In genomic region chr12:73334051-73334551, GRCm38 (mm10) we compare ENCODE assay signal across 8 mouse cellular contexts. TPM values are rescaled to one million over a fixed set of nuclear protein-coding genes. Genes with fewer than 3 reads are reported as not detected.
DNase-seq lines count a peak whose midpoint lies in the region; ATAC-seq lines count a peak whose summit lies in the region.
"Had no signal": no experiment of that assay in that cellular context is flagged by ENCODE, and none has a peak within 500 bp of the region (broad histone marks: within the 10 kb centered on the region; RNA-seq: fewer than 3 reads in every experiment).

No protein-coding gene starts in this region.

- DNase-seq in thymus, postnatal 0 days (ENCODE audit: low spot score): peak; percentile 69
- no peak for DNase-seq in frontal cortex, postnatal 14 days (ENCODE audit: low spot score in 2 of 2)
- no peak for DNase-seq in adrenal gland, postnatal 4 days (ENCODE audit: low spot score in 2 of 2)
- DNase-seq: cerebellum, adult 2 months had no signal

- no peak overlapping the region for H3K9ac ChIP-seq in embryonic facial prominence, embryonic 13.5 days
- no peak overlapping the region for H3K9ac ChIP-seq in heart, embryonic 16.5 days (ENCODE audit: low read length)

- H3K27me3 ChIP-seq in megakaryocyte, embryonic 14.5 days (replicated peaks): no peaks in the 10 kb centered on the region
- peaks cover 10% of the 10 kb centered on the region; the same call in 1 of the 2 replicates for H3K27me3 ChIP-seq in embryonic facial prominence, embryonic 13.5 days
- no peaks in the 10 kb centered on the region for H3K27me3 ChIP-seq in heart, embryonic 16.5 days (ENCODE audit: control insufficient read depth, insufficient read depth, low read length)

- peak overlapping the region; percentile 17 for H3K4me3 ChIP-seq in megakaryocyte, embryonic 14.5 days (replicated peaks)
- no peak overlapping the region for H3K4me3 ChIP-seq in embryonic facial prominence, embryonic 13.5 days
- no peak overlapping the region for H3K4me3 ChIP-seq in heart, embryonic 16.5 days (ENCODE audit: low read length)

- peak overlapping the region; percentile 17; the same call in 1 of the 2 replicates for H3K4me2 ChIP-seq in embryonic facial prominence, embryonic 13.5 days
- H3K4me2 ChIP-seq in heart, embryonic 16.5 days (ENCODE audit: low read depth, low read length): no peak overlapping the region

- H3K9me3 ChIP-seq in megakaryocyte, embryonic 14.5 days: no peaks in the 10 kb centered on the region
- H3K9me3 ChIP-seq in embryonic facial prominence, embryonic 13.5 days: no peaks in the 10 kb centered on the region
- no peaks in the 10 kb centered on the region for H3K9me3 ChIP-seq in heart, embryonic 16.5 days (replicated peaks; ENCODE audit: control insufficient read depth, low read length)

- H3K36me3 ChIP-seq in megakaryocyte, embryonic 14.5 days (replicated peaks; ENCODE audit: low read length): peaks cover 21% of the 10 kb centered on the region
- H3K36me3 ChIP-seq in embryonic facial prominence, embryonic 13.5 days: no peaks in the 10 kb centered on the region
- no peaks in the 10 kb centered on the region for H3K36me3 ChIP-seq in heart, embryonic 16.5 days (ENCODE audit: control insufficient read depth, insufficient read depth)

- H3K4me1 ChIP-seq in megakaryocyte, embryonic 14.5 days: peaks cover 57% of the 10 kb centered on the region
- H3K4me1 ChIP-seq in embryonic facial prominence, embryonic 13.5 days: peaks cover 31% of the 10 kb centered on the region
- peaks cover 5% of the 10 kb centered on the region for H3K4me1 ChIP-seq in heart, embryonic 16.5 days (ENCODE audit: control insufficient read depth, insufficient read depth, low read length)

- no peak for ATAC-seq in megakaryocyte, adult 5-6 weeks (ENCODE audit: poor library complexity, severe bottlenecking)
- no peak for ATAC-seq in embryonic facial prominence, embryonic 13.5 days (ENCODE audit: insufficient number of reproducible peaks, insufficient read depth, low FRiP score, low TSS enrichment, low read depth)
- 0 out of 2 replicates have a peak, but pooled peaks have one; percentile 52 for ATAC-seq in heart, embryonic 16.5 days (replicated peaks; ENCODE audit: extremely low read depth, insufficient read depth, low FRiP score)

- WGBS in embryonic facial prominence, embryonic 13.5 days: 30% methylated on average over 8 of the region's 8 CpGs
- WGBS in heart, embryonic 16.5 days: 50% methylated on average over 8 of the region's 8 CpGs

- 0 out of 2 replicates have a peak overlapping the region, but pooled peaks have one; percentile 55 for H3K27ac ChIP-seq in embryonic facial prominence, embryonic 13.5 days
- H3K27ac ChIP-seq in heart, embryonic 16.5 days (ENCODE audit: low read length): peak overlapping the region; percentile 51

RNA-seq across cellular contexts. Expression of gene Slc38a6, which starts 47.5 kb away (rescaled TPM):
- polyA plus RNA-seq in megakaryocyte, embryonic 14.5 days (2012; ENCODE audit: insufficient read depth, low replicate concordance): 2.8 TPM in 1 of 2 replicates, not detected in the other
- 7.9 and 9.0 TPM in 2 replicates for total RNA-seq in megakaryocyte, adult 5-6 weeks (2015)
- 5.0 and 7.2 TPM in 2 replicates for total RNA-seq in megakaryocyte, adult 5-6 weeks (2017)
- polyA plus RNA-seq in embryonic facial prominence, embryonic 13.5 days (2015; fragmentation: Nextera tagmentation; extraction: Ambion mirVana): 10.9 and 13.7 TPM in 2 replicates
- polyA plus RNA-seq in heart, embryonic 16.5 days (2015; fragmentation: Nextera tagmentation; extraction: Ambion mirVana): 4.8 and 6.5 TPM in 2 replicates
- 5.7 and 9.3 TPM in 2 replicates for polyA plus RNA-seq in thymus, postnatal 0 days (2015; fragmentation: Nextera tagmentation; extraction: Ambion mirVana)
- total RNA-seq in adrenal gland, postnatal 4 days (2021): 10 to 100 TPM; 18.6 to 18.7 TPM

RNA-seq across cellular contexts. Expression of gene Trmt5, which starts 47.6 kb away (rescaled TPM):
- polyA plus RNA-seq in megakaryocyte, embryonic 14.5 days (2012; ENCODE audit: insufficient read depth, low replicate concordance): 0.54 TPM in 1 of 2 replicates, not detected in the other
- total RNA-seq in megakaryocyte, adult 5-6 weeks (2015): 16.0 and 16.2 TPM in 2 replicates
- total RNA-seq in megakaryocyte, adult 5-6 weeks (2017): 11.6 and 14.5 TPM in 2 replicates
- 17.3 and 18.9 TPM in 2 replicates for polyA plus RNA-seq in embryonic facial prominence, embryonic 13.5 days (2015; fragmentation: Nextera tagmentation; extraction: Ambion mirVana)
- polyA plus RNA-seq in heart, embryonic 16.5 days (2015; fragmentation: Nextera tagmentation; extraction: Ambion mirVana): 14.9 and 17.6 TPM in 2 replicates
- 19.5 and 20.9 TPM in 2 replicates for polyA plus RNA-seq in thymus, postnatal 0 days (2015; fragmentation: Nextera tagmentation; extraction: Ambion mirVana)
- total RNA-seq in adrenal gland, postnatal 4 days (2021): 10 to 100 TPM; 22.0 to 26.5 TPM

Comparison
In these comparisons a context has a peak if more than half of its experiments do, and no peak if none do; other contexts are left out.
1. RNA of gene Trmt5, which starts 47.6 kb away (polyA plus RNA-seq): 19.5 to 20.9 TPM in thymus, postnatal 0 days, 17.3 to 18.9 TPM in embryonic facial prominence, embryonic 13.5 days and 14.9 to 17.6 TPM in heart, embryonic 16.5 days; 0.54 TPM in megakaryocyte, embryonic 14.5 days; every median in the first group is over 10 times any median in the second.